Mouse (Mus musculus): ENCODE measurements around the gene Thoc3. TPM values are rescaled to one million over a fixed set of nuclear protein-coding genes. Genes with fewer than 3 reads are reported as not detected.
A peak's percentile ranks its signal among the peaks of the same experiment; 100 is the strongest.

The Thoc3 gene
- polyA plus RNA-seq, 1 experiment from 2014 or later: 83.4 TPM

DNA sequence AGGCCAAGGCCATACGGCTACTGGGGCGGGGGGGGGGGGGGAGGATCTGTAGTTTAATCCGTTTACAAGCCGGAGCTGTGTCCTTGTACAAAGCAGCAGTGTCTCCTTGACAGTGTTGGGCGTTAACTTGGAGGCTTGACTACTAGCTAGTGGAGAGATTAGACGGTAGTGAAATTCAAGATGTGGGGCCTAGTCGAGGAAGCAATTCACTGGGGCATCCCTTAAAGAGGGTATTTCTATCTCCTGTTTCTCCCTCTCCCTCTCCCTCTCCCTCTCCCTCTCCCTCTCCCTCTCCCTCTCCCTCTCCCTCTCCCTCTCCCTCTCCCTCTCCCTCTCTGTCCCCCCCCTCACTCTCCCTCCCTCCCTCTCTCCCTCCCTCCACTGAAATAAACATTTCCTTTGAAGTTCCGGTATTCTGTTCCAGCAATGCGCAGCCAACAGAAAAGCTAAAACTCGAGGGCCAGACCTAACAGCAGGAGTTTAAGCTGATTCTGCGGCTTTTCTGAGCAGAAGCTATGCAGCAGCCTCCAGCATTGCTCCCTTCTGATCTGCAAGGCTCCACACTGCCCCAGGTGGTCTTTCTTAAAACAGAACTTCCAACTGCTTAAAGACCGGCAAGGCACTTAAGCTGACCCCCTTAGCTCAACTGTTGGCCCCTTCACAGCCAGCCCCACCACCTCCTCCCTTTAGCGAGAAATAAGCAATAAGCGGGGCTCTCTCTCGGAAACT, 21.0 kb downstream of the Thoc3 start:
- H3K4me2 ChIP-seq (ENCODE audit: low read length): peak overlapping the region; percentile 41
- H3K36me3 ChIP-seq (ENCODE audit: insufficient read depth, low read length): no peaks in the 10 kb centered on the region
- H3K9me3 ChIP-seq (replicated peaks; ENCODE audit: low read length): no peaks in the 10 kb centered on the region
- no peak overlapping the region for H3K27ac ChIP-seq
- H3K27me3 ChIP-seq (ENCODE audit: insufficient read depth, low read length): no peaks in the 10 kb centered on the region
- no peaks in the 10 kb centered on the region for H3K4me1 ChIP-seq (replicated peaks; ENCODE audit: insufficient read depth, low read length)
- DNase-seq (ENCODE audit: low spot score) (peak; percentile 93), ATAC-seq (replicated peaks; ENCODE audit: low FRiP score, low read depth) (peak; percentile 64; the same call in 1 of the 2 replicates)
- TF ChIP-seq CTCF (IDR thresholded peaks at IDR 0.05; ENCODE audit: low read depth): peak; percentile 67
- WGBS: 4% methylated on average over 15 of the region's 15 CpGs
- peak overlapping the region; percentile 35; the same call in 1 of the 2 replicates for H3K9ac ChIP-seq (ENCODE audit: low read depth, low read length)
- no peak overlapping the region for H3K4me3 ChIP-seq (replicated peaks; ENCODE audit: low read depth, low read length)

DNA sequence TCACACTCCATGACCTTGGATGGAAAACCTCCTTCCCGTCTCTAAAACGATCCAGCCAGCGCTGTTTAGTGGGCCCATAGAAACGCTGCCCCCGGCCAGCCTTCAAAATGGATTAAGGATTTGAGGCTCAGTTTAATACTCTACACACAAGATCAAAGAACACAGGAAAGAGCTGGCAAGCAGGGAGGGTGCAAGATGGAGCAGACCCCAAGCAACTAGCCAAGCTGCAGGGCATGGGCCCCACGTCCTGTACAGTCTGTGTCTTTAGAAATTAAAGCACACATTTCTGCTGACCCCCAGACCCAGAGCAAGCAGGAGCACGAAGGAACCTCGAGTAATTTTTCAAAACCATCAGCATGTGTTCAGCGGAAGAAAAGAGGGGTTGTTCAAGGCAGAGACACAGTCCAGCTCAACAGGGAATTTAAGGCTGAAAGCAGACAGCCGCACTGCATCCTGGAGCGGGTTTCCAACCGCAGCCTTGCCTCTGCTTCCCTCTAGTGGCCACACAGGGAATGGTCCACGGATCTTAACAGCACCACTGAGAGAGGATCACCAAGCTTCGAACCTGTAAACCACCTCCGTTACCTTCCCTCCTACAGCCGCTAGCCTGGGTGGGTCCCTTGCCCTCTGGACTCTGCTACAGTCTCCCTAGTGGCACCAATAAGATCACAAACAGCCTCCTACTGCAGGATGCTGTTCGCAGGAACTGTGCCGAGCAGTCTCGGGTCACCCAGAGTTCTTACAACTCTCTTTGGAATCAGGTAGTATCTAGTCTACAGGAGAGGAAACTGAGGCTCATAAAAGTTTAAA, 21.8 kb downstream of the Thoc3 start:
- 0 out of 2 replicates have a peak, but pooled peaks have one; percentile 51 for ATAC-seq (replicated peaks; ENCODE audit: low FRiP score, low read depth)
- peak; percentile 91 for DNase-seq (ENCODE audit: low spot score)
- H3K4me3 ChIP-seq (replicated peaks; ENCODE audit: low read depth, low read length): no peak overlapping the region
- WGBS: 25% methylated on average over 19 of the region's 19 CpGs
- TF ChIP-seq CTCF (IDR thresholded peaks at IDR 0.05; ENCODE audit: low read depth): peak; percentile 100
- no peak overlapping the region for H3K9ac ChIP-seq (ENCODE audit: low read depth, low read length)
- H3K36me3 ChIP-seq (ENCODE audit: insufficient read depth, low read length): no peaks in the 10 kb centered on the region
- H3K27ac ChIP-seq: no peak overlapping the region
- no peaks in the 10 kb centered on the region for H3K27me3 ChIP-seq (ENCODE audit: insufficient read depth, low read length)
- 0 out of 2 replicates have a peak overlapping the region, but pooled peaks have one; percentile 10 for H3K4me2 ChIP-seq (ENCODE audit: low read length)
- H3K4me1 ChIP-seq (replicated peaks; ENCODE audit: insufficient read depth, low read length): no peaks in the 10 kb centered on the region
- no peaks in the 10 kb centered on the region for H3K9me3 ChIP-seq (replicated peaks; ENCODE audit: low read length)

DNA sequence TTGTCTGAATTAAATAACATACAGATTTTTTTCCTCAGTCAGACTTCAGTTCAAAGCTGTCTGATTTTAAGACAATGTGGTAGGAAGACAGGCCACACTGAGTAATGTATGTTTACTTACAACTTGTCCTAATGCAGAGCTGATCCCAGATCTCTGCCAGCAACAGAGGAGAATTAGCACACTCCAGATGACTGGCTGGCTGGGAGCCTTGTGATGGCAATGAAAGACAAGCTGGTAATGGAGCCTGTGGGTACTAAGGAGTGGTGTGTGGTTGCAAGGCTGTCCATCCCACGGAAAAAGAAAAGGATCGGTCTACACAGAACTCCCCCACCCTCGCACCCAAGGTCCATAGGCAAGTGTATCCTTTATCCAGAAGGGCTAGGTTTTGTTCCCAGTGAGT, 25.0 kb downstream of the Thoc3 start:
- no peak overlapping the region for H3K27ac ChIP-seq
- no peaks in the 10 kb centered on the region for H3K4me1 ChIP-seq (replicated peaks; ENCODE audit: insufficient read depth, low read length)
- H3K4me2 ChIP-seq (ENCODE audit: low read length): no peak overlapping the region
- no peaks in the 10 kb centered on the region for H3K36me3 ChIP-seq (ENCODE audit: insufficient read depth, low read length)
- DNase-seq (ENCODE audit: low spot score) (no peak), ATAC-seq (replicated peaks; ENCODE audit: low FRiP score, low read depth) (no peak)
- no peak for TF ChIP-seq CTCF (IDR thresholded peaks at IDR 0.05; ENCODE audit: low read depth)
- H3K27me3 ChIP-seq (ENCODE audit: insufficient read depth, low read length): no peaks in the 10 kb centered on the region
- WGBS: 65% methylated on average over 3 of the region's 3 CpGs
- no peak overlapping the region for H3K4me3 ChIP-seq (replicated peaks; ENCODE audit: low read depth, low read length)
- no peaks in the 10 kb centered on the region for H3K9me3 ChIP-seq (replicated peaks; ENCODE audit: low read length)
- H3K9ac ChIP-seq (ENCODE audit: low read depth, low read length): no peak overlapping the region

DNA sequence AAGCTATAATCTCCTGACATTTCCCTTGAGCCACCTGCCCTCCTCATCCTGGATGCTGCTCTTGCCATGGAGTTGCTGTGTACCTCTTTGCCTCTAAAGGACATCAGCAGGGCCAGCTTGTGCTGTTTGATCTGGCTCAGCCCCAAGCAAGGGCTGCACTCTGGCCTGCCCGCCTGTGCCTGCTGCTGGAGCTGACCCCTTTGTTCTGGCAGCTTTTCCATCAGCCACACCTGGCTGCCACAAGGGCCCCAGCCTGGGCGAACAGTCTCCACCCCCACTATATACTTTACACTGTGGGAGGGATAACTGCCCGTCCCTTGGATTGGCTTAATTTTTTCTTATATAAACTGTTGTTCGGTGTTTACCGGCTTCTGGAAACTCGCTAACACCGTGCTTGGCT, 28.7 kb downstream of the Thoc3 start:
- Histone ChIP-seq H3K27me3 (ENCODE audit: insufficient read depth, low read length) (no peaks in the 10 kb centered on the region), H3K4me1 (replicated peaks; ENCODE audit: insufficient read depth, low read length) (no peaks in the 10 kb centered on the region), H3K4me2 (ENCODE audit: low read length) (no peak overlapping the region), H3K9me3 (replicated peaks; ENCODE audit: low read length) (no peaks in the 10 kb centered on the region), H3K36me3 (ENCODE audit: insufficient read depth, low read length) (no peaks in the 10 kb centered on the region), H3K4me3 (replicated peaks; ENCODE audit: low read depth, low read length) (no peak overlapping the region), H3K9ac (ENCODE audit: low read depth, low read length) (no peak overlapping the region), H3K27ac (no peak overlapping the region)
- WGBS: 44% methylated on average over 7 of the region's 7 CpGs
- DNase-seq (ENCODE audit: low spot score) (no peak), ATAC-seq (replicated peaks; ENCODE audit: low FRiP score, low read depth) (no peak)
- no peak for TF ChIP-seq CTCF (IDR thresholded peaks at IDR 0.05; ENCODE audit: low read depth)

DNA sequence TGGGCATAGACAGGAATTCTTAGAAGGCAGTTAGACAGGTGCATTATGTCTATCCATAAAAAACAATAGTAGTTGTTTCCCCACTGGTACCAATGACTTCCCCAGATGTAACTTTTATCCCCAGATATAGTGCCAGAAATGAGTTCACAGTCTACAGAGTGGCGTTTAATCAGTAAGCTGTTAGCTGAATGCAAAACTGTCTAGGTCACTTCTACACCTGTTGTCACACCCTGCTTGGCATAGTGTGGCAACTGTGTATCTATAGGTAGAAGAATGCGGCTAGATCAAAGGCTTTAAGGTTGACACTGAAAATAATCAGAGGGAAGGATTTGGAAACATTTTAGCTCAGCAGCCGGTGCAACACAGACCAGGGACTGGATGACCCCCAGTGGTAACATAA, 29.8 kb downstream of the Thoc3 start:
- H3K36me3 ChIP-seq (ENCODE audit: insufficient read depth, low read length): no peaks in the 10 kb centered on the region
- no peaks in the 10 kb centered on the region for H3K27me3 ChIP-seq (ENCODE audit: insufficient read depth, low read length)
- H3K9me3 ChIP-seq (replicated peaks; ENCODE audit: low read length): no peaks in the 10 kb centered on the region
- no peak overlapping the region for H3K27ac ChIP-seq
- no peak overlapping the region for H3K4me2 ChIP-seq (ENCODE audit: low read length)
- no peak for TF ChIP-seq CTCF (IDR thresholded peaks at IDR 0.05; ENCODE audit: low read depth)
- ATAC-seq (replicated peaks; ENCODE audit: low FRiP score, low read depth) (no peak), DNase-seq (ENCODE audit: low spot score) (no peak)
- WGBS: 60% methylated on average over 3 of the region's 3 CpGs
- H3K9ac ChIP-seq (ENCODE audit: low read depth, low read length): no peak overlapping the region
- H3K4me3 ChIP-seq (replicated peaks; ENCODE audit: low read depth, low read length): no peak overlapping the region
- no peaks in the 10 kb centered on the region for H3K4me1 ChIP-seq (replicated peaks; ENCODE audit: insufficient read depth, low read length)

DNA sequence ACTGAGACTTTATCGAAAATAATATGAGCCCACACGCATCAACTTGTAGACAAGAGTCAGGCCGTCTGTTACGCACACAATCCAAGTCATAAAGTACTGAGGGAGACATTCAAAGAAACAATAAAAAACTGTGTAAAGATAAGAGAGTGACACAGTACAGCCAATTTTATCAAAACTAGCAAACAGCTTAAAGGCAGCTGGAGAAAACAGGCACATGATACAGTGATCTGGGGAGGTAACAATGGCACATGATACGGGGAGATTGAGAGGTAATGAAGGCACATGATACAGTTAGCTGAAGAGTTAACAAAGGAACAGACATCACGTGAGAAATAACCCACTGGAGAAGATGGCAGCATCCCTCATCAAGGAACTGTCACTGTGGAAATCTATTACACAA, 31.6 kb downstream of the Thoc3 start:
- no peak overlapping the region for H3K9ac ChIP-seq (ENCODE audit: low read depth, low read length)
- no peak overlapping the region for H3K4me3 ChIP-seq (replicated peaks; ENCODE audit: low read depth, low read length)
- H3K4me2 ChIP-seq (ENCODE audit: low read length): no peak overlapping the region
- no peaks in the 10 kb centered on the region for H3K27me3 ChIP-seq (ENCODE audit: insufficient read depth, low read length)
- 65% methylated on average over 6 of the region's 6 CpGs for WGBS
- no peaks in the 10 kb centered on the region for H3K4me1 ChIP-seq (replicated peaks; ENCODE audit: insufficient read depth, low read length)
- DNase-seq (ENCODE audit: low spot score) (no peak), ATAC-seq (replicated peaks; ENCODE audit: low FRiP score, low read depth) (no peak)
- TF ChIP-seq CTCF (IDR thresholded peaks at IDR 0.05; ENCODE audit: low read depth): no peak
- 0 out of 2 replicates have a peak overlapping the region, but pooled peaks have one; percentile 2 for H3K27ac ChIP-seq
- no peaks in the 10 kb centered on the region for H3K36me3 ChIP-seq (ENCODE audit: insufficient read depth, low read length)
- no peaks in the 10 kb centered on the region for H3K9me3 ChIP-seq (replicated peaks; ENCODE audit: low read length)

Data from kidney, postnatal 0 days (tissue).